Mouse (Mus musculus) spleen, adult 18-20 months (tissue): Measurements from ENCODE around the gene Mapk11.
A peak's percentile ranks its signal among the peaks of the same experiment; 100 is the strongest.

Experiments
- DNase-seq, 2 experiments: peaks; one replicate each; pipeline ENCODE4 v3.0.0; 2022; ENCODE audit warnings: mixed read lengths in 2 of 2

The Mapk11 gene

GRCm38 (mm10) chr15:89149271-89150040, at the start of gene Mapk11:
Gene Mapk11 (minus strand): TSS chr15:89149628.
- DNase-seq = peak; percentile 57 to 67

GRCm38 (mm10) chr15:89197056-89197455, 47.6 kb upstream of the Mapk11 start:
- DNase-seq = no peak

GRCm38 (mm10) chr15:89196313-89196706, 46.9 kb upstream of the Mapk11 start, which contains the start of gene Dennd6b:
Gene Dennd6b (minus strand): TSS chr15:89196496.
- peak; percentile 95 to 96 for DNase-seq

GRCm38 (mm10) chr15:89195690-89196312, 46.4 kb upstream of the Mapk11 start:
- DNase-seq = peak; percentile 86 to 91

GRCm38 (mm10) chr15:89195261-89195681, 45.8 kb upstream of the Mapk11 start:
- DNase-seq = no peak

- no peak for DNase-seq
Observed at GRCm38 (mm10) chr15:89184937-89185227, 35.5 kb upstream of the Mapk11 start.

- no peak for DNase-seq
Observed at GRCm38 (mm10) chr15:89184141-89184936, 34.9 kb upstream of the Mapk11 start.

- no peak for DNase-seq
Observed at GRCm38 (mm10) chr15:89182842-89183241, 33.4 kb upstream of the Mapk11 start.

- DNase-seq = no peak
Observed at GRCm38 (mm10) chr15:89182328-89182741, 32.9 kb upstream of the Mapk11 start.

GRCm38 (mm10) chr15:89181561-89182270, 32.3 kb upstream of the Mapk11 start:
- no peak for DNase-seq

GRCm38 (mm10) chr15:89180571-89181229, 31.3 kb upstream of the Mapk11 start, which contains the start of gene Plxnb2:
Gene Plxnb2 (minus strand): TSS chr15:89180788.
- DNase-seq = peak; percentile 39 to 52

GRCm38 (mm10) chr15:89180081-89180541, 30.7 kb upstream of the Mapk11 start:
- no peak for DNase-seq

- no peak for DNase-seq
Observed at GRCm38 (mm10) chr15:89179630-89179964, 30.2 kb upstream of the Mapk11 start.

- peak in 1 of 2 experiments; percentile 36 for DNase-seq
Observed at GRCm38 (mm10) chr15:89178954-89179629, 29.7 kb upstream of the Mapk11 start.

- DNase-seq = no peak
Observed at GRCm38 (mm10) chr15:89178260-89178860, 28.9 kb upstream of the Mapk11 start.

GRCm38 (mm10) chr15:89177576-89178259, 28.3 kb upstream of the Mapk11 start:
- DNase-seq = peak in 1 of 2 experiments; percentile 14

- DNase-seq = peak; percentile 59 to 68
Observed at GRCm38 (mm10) chr15:89177121-89177520, 27.7 kb upstream of the Mapk11 start.

GRCm38 (mm10) chr15:89175411-89176155, 26.2 kb upstream of the Mapk11 start:
- no peak for DNase-seq

GRCm38 (mm10) chr15:89174889-89175339, 25.5 kb upstream of the Mapk11 start:
- no peak for DNase-seq

GRCm38 (mm10) chr15:89173906-89174214, 24.4 kb upstream of the Mapk11 start:
- peak in 1 of 2 experiments; percentile 55 for DNase-seq
